Mouse (Mus musculus): Measurements from ENCODE around the gene Phykpl.

DNA sequence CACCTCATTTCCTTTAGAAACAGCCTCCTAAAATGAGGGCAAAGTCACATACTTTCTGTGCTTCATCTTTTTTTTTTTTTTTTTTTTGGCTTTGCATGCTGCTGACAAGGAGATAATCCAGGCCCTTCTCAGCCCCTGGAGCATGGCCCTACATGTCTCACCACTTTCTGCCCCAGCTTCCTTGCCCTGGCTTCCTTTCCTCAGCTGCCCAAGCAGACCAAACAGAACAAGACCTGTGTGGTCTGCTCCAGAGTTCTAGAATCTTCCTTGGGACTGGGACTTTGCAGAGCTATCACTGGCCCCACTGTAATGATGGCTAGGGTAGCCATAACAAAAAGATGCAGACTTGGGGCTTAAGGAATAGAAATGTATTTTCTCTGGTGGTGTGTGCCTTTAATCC lies 5.4 kb downstream of the Phykpl start:
- TF ChIP-seq EP300 (optimal IDR thresholded peaks at IDR 0.05) (no peak), CTCF (IDR thresholded peaks at IDR 0.05; ENCODE audit: low read depth) (no peak)

All from stomach, postnatal 0 days (tissue).